27 mouse cellular contexts compared by ENCODE assay signal in the genomic region with DNA sequence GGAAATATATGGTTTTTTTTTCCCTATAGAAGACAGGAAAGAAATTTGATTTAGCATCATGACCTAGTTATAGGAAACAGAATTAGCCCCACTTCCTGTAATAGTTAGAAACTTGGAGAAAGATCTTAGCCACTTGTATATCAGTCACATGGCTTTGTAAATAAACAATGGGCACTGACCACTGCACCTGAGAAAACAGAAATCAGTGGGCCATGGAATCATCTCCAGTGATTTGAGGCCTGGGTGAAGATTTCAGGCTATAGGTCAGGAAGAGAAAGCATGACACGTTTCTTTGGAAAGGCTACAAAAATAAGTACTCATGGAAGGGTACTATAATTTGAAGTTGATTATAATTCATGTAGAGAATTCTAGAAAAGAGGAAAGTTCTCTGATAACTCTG.
"Had no signal": no experiment of that assay in that cellular context is flagged by ENCODE, and none has a peak within 500 bp of the region (broad histone marks: within the 10 kb centered on the region; RNA-seq: fewer than 3 reads in every experiment).

No protein-coding gene starts in this region.

- H3K9me3 ChIP-seq: heart, embryonic 10.5 days; heart, embryonic 12.5 days; hindbrain, embryonic 10.5 days; hindbrain, embryonic 12.5 days; intestine, embryonic 15.5 days; limb, embryonic 10.5 days; limb, embryonic 12.5 days; liver, embryonic 13.5 days; liver, embryonic 15.5 days had no signal

- H3K4me1 ChIP-seq: heart, embryonic 10.5 days; heart, embryonic 12.5 days; hindbrain, embryonic 10.5 days; hindbrain, embryonic 12.5 days; intestine, embryonic 15.5 days; limb, embryonic 10.5 days; limb, embryonic 12.5 days; liver, embryonic 13.5 days; liver, embryonic 15.5 days had no signal

- DNase-seq: gastrocnemius, adult 2 months; gastrocnemius, postnatal 10 days; gastrocnemius, postnatal 25 days; heart, adult 18-20 months; heart, postnatal 10 days; heart, postnatal 4 days; kidney, adult 18-20 months; kidney, postnatal 25 days; kidney, postnatal 4 days; liver; liver, embryonic 13.5 days; liver, postnatal 0 days had no signal

- H3K4me2 ChIP-seq: heart, embryonic 12.5 days; hindbrain, embryonic 12.5 days; hindbrain, embryonic 14.5 days; intestine, embryonic 15.5 days; limb, embryonic 12.5 days; liver, embryonic 11.5 days; liver, embryonic 13.5 days; liver, embryonic 15.5 days had no signal

- H3K36me3 ChIP-seq: heart, embryonic 10.5 days; heart, embryonic 12.5 days; hindbrain, embryonic 10.5 days; hindbrain, embryonic 12.5 days; intestine, embryonic 15.5 days; limb, embryonic 10.5 days; limb, embryonic 12.5 days; liver, embryonic 13.5 days; liver, embryonic 15.5 days had no signal

- H3K27me3 ChIP-seq: heart, embryonic 12.5 days; hindbrain, embryonic 12.5 days; intestine, embryonic 15.5 days; limb, embryonic 12.5 days; liver, embryonic 13.5 days; liver, embryonic 15.5 days had no signal

- ATAC-seq: hindbrain, embryonic 16.5 days; inflammation-experienced regulatory T-cells, adult 6 months; intestine, embryonic 15.5 days; intestine, postnatal 0 days; liver, postnatal 0 days had no signal

- H3K27ac ChIP-seq: gastrocnemius, adult 2 months; heart, embryonic 10.5 days; hindbrain, embryonic 10.5 days; hindbrain, embryonic 12.5 days; hindbrain, embryonic 14.5 days; intestine, embryonic 15.5 days; layer of hippocampus, adult 2 months; left cerebral cortex, adult 2 months; limb, embryonic 10.5 days; limb, embryonic 12.5 days; liver, embryonic 13.5 days; liver, embryonic 15.5 days had no signal

- H3K4me3 ChIP-seq: gastrocnemius, adult 2 months; heart, embryonic 10.5 days; heart, embryonic 12.5 days; hindbrain, embryonic 10.5 days; hindbrain, embryonic 12.5 days; intestine, embryonic 15.5 days; layer of hippocampus, adult 2 months; left cerebral cortex, adult 2 months; limb, embryonic 10.5 days; limb, embryonic 12.5 days; liver, embryonic 13.5 days; liver, embryonic 15.5 days had no signal

- H3K9ac ChIP-seq: heart, embryonic 12.5 days; hindbrain, embryonic 12.5 days; hindbrain, embryonic 14.5 days; intestine, embryonic 15.5 days; limb, embryonic 12.5 days; liver, embryonic 13.5 days; liver, embryonic 15.5 days; liver, postnatal 0 days had no signal
